In genomic region chr10:70874994-70875538, GRCm38 (mm10) we compare ENCODE assay signal across 14 mouse cellular contexts.
DNase-seq lines count a peak whose midpoint lies in the region; ATAC-seq lines count a peak whose summit lies in the region.
"Had no signal": no experiment of that assay in that cellular context is flagged by ENCODE, and none has a peak within 500 bp of the region (broad histone marks: within the 10 kb centered on the region; RNA-seq: fewer than 3 reads in every experiment).

No protein-coding gene starts in this region.

- H3K9ac ChIP-seq in forebrain, embryonic 13.5 days, result no peak overlapping the region
- H3K9ac ChIP-seq in forebrain, embryonic 14.5 days (ENCODE audit: low read length), result no peak overlapping the region
- no peak overlapping the region for H3K9ac ChIP-seq in neural tube, embryonic 12.5 days
- H3K9ac ChIP-seq: embryonic facial prominence, embryonic 12.5 days; intestine, embryonic 15.5 days; liver, embryonic 14.5 days had no signal

- 0 out of 2 replicates have a peak overlapping the region, but pooled peaks have one; percentile 6 for H3K4me2 ChIP-seq in forebrain, embryonic 13.5 days
- no peak overlapping the region for H3K4me2 ChIP-seq in forebrain, embryonic 14.5 days (ENCODE audit: low read length)
- peak overlapping the region; percentile 24; the same call in 1 of the 2 replicates for H3K4me2 ChIP-seq in neural tube, embryonic 12.5 days (replicated peaks)
- H3K4me2 ChIP-seq: embryonic facial prominence, embryonic 12.5 days; intestine, embryonic 15.5 days had no signal

- no peak for DNase-seq in forebrain, embryonic 14.5 days (ENCODE audit: low spot score)
- DNase-seq in neural tube, embryonic 10.5 days (ENCODE audit: extremely low spot score, low spot score), result no peak
- DNase-seq in limb, embryonic 10.5 days (ENCODE audit: low spot score), result peak; percentile 33
- peak; percentile 8 for DNase-seq in retina, adult 2 months (ENCODE audit: low read depth, low spot score)
- DNase-seq in gastrocnemius, postnatal 36 days, result no peak
- DNase-seq in thymus, postnatal 14 days, result no peak
- DNase-seq: thymus, adult 2 months had no signal

- no peaks in the 10 kb centered on the region for H3K27me3 ChIP-seq in forebrain, embryonic 13.5 days
- H3K27me3 ChIP-seq in forebrain, embryonic 14.5 days (replicated peaks; ENCODE audit: control insufficient read depth, insufficient read depth, low read length), result no peaks in the 10 kb centered on the region
- H3K27me3 ChIP-seq in neural tube, embryonic 12.5 days (replicated peaks), result no peaks in the 10 kb centered on the region
- H3K27me3 ChIP-seq in limb, embryonic 10.5 days (ENCODE audit: low read depth, poor library complexity, severe bottlenecking), result no peaks in the 10 kb centered on the region
- H3K27me3 ChIP-seq: embryonic facial prominence, embryonic 12.5 days; intestine, embryonic 15.5 days had no signal

- no peak for ATAC-seq in forebrain, embryonic 13.5 days
- no peak for ATAC-seq in forebrain, embryonic 14.5 days
- ATAC-seq in neural tube, embryonic 12.5 days (ENCODE audit: low FRiP score, low read depth), result no peak
- ATAC-seq: intestine, embryonic 15.5 days had no signal

- no peaks in the 10 kb centered on the region for H3K36me3 ChIP-seq in forebrain, embryonic 13.5 days (ENCODE audit: poor library complexity, severe bottlenecking)
- H3K36me3 ChIP-seq in forebrain, embryonic 14.5 days (ENCODE audit: control insufficient read depth, insufficient read depth, low read length), result no peaks in the 10 kb centered on the region
- no peaks in the 10 kb centered on the region for H3K36me3 ChIP-seq in neural tube, embryonic 12.5 days
- no peaks in the 10 kb centered on the region for H3K36me3 ChIP-seq in limb, embryonic 10.5 days
- H3K36me3 ChIP-seq: embryonic facial prominence, embryonic 12.5 days; heart, embryonic 10.5 days; intestine, embryonic 15.5 days had no signal

- WGBS in forebrain, embryonic 13.5 days, result 32% methylated on average over 12 of the region's 12 CpGs
- 35% methylated on average over 12 of the region's 12 CpGs for WGBS in forebrain, embryonic 14.5 days
- whole genome bisulfite sequencing in neural tube, embryonic 12.5 days, result 15% methylated on average over 12 of the region's 12 CpGs
- WGBS in limb, embryonic 10.5 days, result 74% methylated on average over 12 of the region's 12 CpGs

- no peaks in the 10 kb centered on the region for H3K9me3 ChIP-seq in forebrain, embryonic 13.5 days (replicated peaks)
- H3K9me3 ChIP-seq in forebrain, embryonic 14.5 days (replicated peaks; ENCODE audit: control insufficient read depth, low read length), result no peaks in the 10 kb centered on the region
- no peaks in the 10 kb centered on the region for H3K9me3 ChIP-seq in neural tube, embryonic 12.5 days
- no peaks in the 10 kb centered on the region for H3K9me3 ChIP-seq in limb, embryonic 10.5 days (replicated peaks)
- H3K9me3 ChIP-seq: embryonic facial prominence, embryonic 12.5 days; heart, embryonic 10.5 days; intestine, embryonic 15.5 days had no signal

- 0 out of 2 replicates have a peak, but pooled peaks cover 2% of the 10 kb centered on the region for H3K4me1 ChIP-seq in forebrain, embryonic 13.5 days
- H3K4me1 ChIP-seq in forebrain, embryonic 14.5 days (ENCODE audit: control insufficient read depth, insufficient read depth, low read length), result no peaks in the 10 kb centered on the region
- H3K4me1 ChIP-seq in neural tube, embryonic 12.5 days, result no peaks in the 10 kb centered on the region
- no peaks in the 10 kb centered on the region for H3K4me1 ChIP-seq in limb, embryonic 10.5 days
- H3K4me1 ChIP-seq: heart, embryonic 10.5 days; intestine, embryonic 15.5 days had no signal

- intact Hi-C loops in gastrocnemius, postnatal 36 days (cut with DNase I), result no loop called here

- no peak overlapping the region for H3K4me3 ChIP-seq in forebrain, embryonic 13.5 days
- H3K4me3 ChIP-seq in forebrain, embryonic 14.5 days (ENCODE audit: low read depth, low read length), result no peak overlapping the region
- no peak overlapping the region for H3K4me3 ChIP-seq in neural tube, embryonic 12.5 days
- no peak overlapping the region for H3K4me3 ChIP-seq in limb, embryonic 10.5 days
- H3K4me3 ChIP-seq: embryonic facial prominence, embryonic 12.5 days; heart, embryonic 10.5 days; intestine, embryonic 15.5 days had no signal

- H3K27ac ChIP-seq in forebrain, embryonic 13.5 days, result 0 out of 2 replicates have a peak overlapping the region, but pooled peaks have one; percentile 8
- no peak overlapping the region for H3K27ac ChIP-seq in forebrain, embryonic 14.5 days (ENCODE audit: low read depth, low read length)
- H3K27ac ChIP-seq in neural tube, embryonic 12.5 days, result no peak overlapping the region
- no peak overlapping the region for H3K27ac ChIP-seq in limb, embryonic 10.5 days
- H3K27ac ChIP-seq: embryonic facial prominence, embryonic 12.5 days; heart, embryonic 10.5 days; intestine, embryonic 15.5 days; liver, embryonic 14.5 days; macrophage had no signal

Comparison
In these comparisons a context has a peak if more than half of its experiments do, and no peak if none do; other contexts are left out.
1. DNase-seq: peak in limb, embryonic 10.5 days (single experiment) and retina, adult 2 months (single experiment); none in forebrain, embryonic 14.5 days (single experiment), neural tube, embryonic 10.5 days (single experiment), gastrocnemius, postnatal 36 days (0 of 2) and thymus, postnatal 14 days (single experiment).